Mouse (Mus musculus) neural tube, embryonic 15.5 days (tissue): Measurements from ENCODE around the gene Sema4g. TPM values are rescaled to one million over a fixed set of nuclear protein-coding genes. Genes with fewer than 3 reads are reported as not detected.
A peak's percentile ranks its signal among the peaks of the same experiment; 100 is the strongest.

Experiments
- ATAC-seq: fragments of 200-750 bp; cut with Nextera tagmentation; 2 replicates; pipeline ENCODE4 v1.8.0; 2017; ENCODE audit warnings: mild to moderate bottlenecking, moderate TSS enrichment, moderate library complexity; ENCODE audit not compliant: low FRiP score
- H3K27ac ChIP-seq: fragments of 300-500 bp; sonication (generic); replicated peaks from 2 replicates; pipeline ENCODE4 v1.5.1; 2015; ENCODE audit warnings: mild to moderate bottlenecking, inconsistent platforms
- H3K27me3 ChIP-seq: fragments of 300-500 bp; sonication (generic); replicated peaks from 2 replicates; pipeline ENCODE4 v1.6.1; 2015; ENCODE audit warnings: inconsistent platforms
- H3K36me3 ChIP-seq: fragments of 300-500 bp; sonication (generic); 2 replicates; pipeline ENCODE4 v1.6.1; 2015; ENCODE audit warnings: inconsistent platforms
- H3K4me1 ChIP-seq: fragments of 300-500 bp; sonication (generic); 2 replicates; pipeline ENCODE4 v1.6.1; 2015; ENCODE audit warnings: inconsistent platforms
- H3K4me2 ChIP-seq: fragments of 300-500 bp; sonication (generic); 2 replicates; pipeline ENCODE4 v1.6.1; 2015; ENCODE audit warnings: inconsistent platforms, mild to moderate bottlenecking, moderate library complexity
- H3K4me3 ChIP-seq: fragments of 300-500 bp; sonication (generic); replicated peaks from 2 replicates; pipeline ENCODE4 v1.5.1; 2015; ENCODE audit warnings: mild to moderate bottlenecking, inconsistent platforms
- H3K9ac ChIP-seq: fragments of 300-500 bp; sonication (generic); replicated peaks from 2 replicates; pipeline ENCODE4 v1.6.1; 2015; ENCODE audit warnings: mild to moderate bottlenecking, inconsistent platforms
- H3K9me3 ChIP-seq: fragments of 300-500 bp; sonication (generic); replicated peaks from 2 replicates; pipeline ENCODE4 v1.6.1; 2016; ENCODE audit warnings: inconsistent platforms
- WGBS: fragments of 180-500 bp; shearing (Covaris S2); methylation state at CpG from one replicate; pipeline ENCODE4 v1.1.7; 2015; ENCODE audit warnings: mixed read lengths; 5-methylcytosine and 5-hydroxymethylcytosine counted together
- polyA plus RNA-seq: library from polyadenylated mRNA; unstranded; fragments of >200 nt; fragmentation: Nextera tagmentation; extraction: Ambion mirVana; gene quantifications from 2 replicates; pipeline ENCODE4 v1.2.1, GENCODE M21; 2015

The Sema4g gene
- polyA plus RNA-seq, 1 experiment from 2014 or later = 19.4 TPM

- Histone ChIP-seq H3K27ac (peak overlapping the region; percentile 94), H3K4me2 (peak overlapping the region; percentile 82), H3K4me3 (peak overlapping the region; percentile 57), H3K9ac (peak overlapping the region; percentile 33), H3K27me3 (0 out of 2 replicates have a peak, but pooled peaks cover 3% of the 10 kb centered on the region), H3K36me3 (peaks cover 15% of the 10 kb centered on the region), H3K4me1 (peaks cover 61% of the 10 kb centered on the region), H3K9me3 (no peaks in the 10 kb centered on the region)
- ATAC-seq = 0 out of 2 replicates have a peak, but pooled peaks have one; percentile 6
- whole genome bisulfite sequencing = under 1% methylated on average over 33 of the region's 34 CpGs
These were observed 26.8 kb downstream of the Sema4g start for GRCm38 (mm10) chr19:45015518-45016281.

- H3K4me1 ChIP-seq = peaks cover 69% of the 10 kb centered on the region
- WGBS = under 1% methylated on average over 17 of the region's 18 CpGs
- H3K9me3 ChIP-seq = no peaks in the 10 kb centered on the region
- H3K27ac ChIP-seq = peak overlapping the region; percentile 94
- 0 out of 2 replicates have a peak, but pooled peaks cover 3% of the 10 kb centered on the region for H3K27me3 ChIP-seq
- peak overlapping the region; percentile 82 for H3K4me2 ChIP-seq
- peak; percentile 13 for ATAC-seq
- peaks cover 7% of the 10 kb centered on the region for H3K36me3 ChIP-seq
- peak overlapping the region; percentile 69; the same call in 1 of the 2 replicates for H3K9ac ChIP-seq
- H3K4me3 ChIP-seq = peak overlapping the region; percentile 57
These were observed 27.7 kb downstream of the Sema4g start for GRCm38 (mm10) chr19:45016341-45017215.

DNA sequence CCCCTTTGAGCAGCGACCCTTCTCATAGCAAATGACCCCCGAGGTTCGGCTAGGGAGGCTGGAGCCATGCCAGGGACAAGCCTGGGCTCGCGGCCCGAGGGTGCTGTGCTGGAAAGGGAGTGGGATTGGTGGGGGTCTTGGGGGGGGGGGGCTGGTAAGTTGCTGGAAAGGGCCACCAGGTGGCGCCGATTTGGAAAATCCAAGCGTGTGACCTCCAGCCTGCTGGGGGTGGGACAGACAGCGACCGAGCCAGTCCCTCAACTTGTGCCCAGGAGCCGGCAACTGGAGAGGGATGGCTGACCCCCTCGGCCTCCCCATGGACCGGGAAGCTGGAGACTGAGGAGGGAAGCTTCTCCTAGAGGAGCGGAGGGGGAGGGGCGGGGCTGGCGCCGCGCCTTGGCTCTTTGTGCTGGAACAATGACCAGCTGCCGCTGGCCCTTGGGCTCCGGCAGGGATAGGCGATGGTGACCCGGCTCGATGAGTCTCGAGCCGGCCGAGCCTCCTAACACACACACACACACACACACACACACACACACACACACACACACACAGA, 28.4 kb downstream of the Sema4g start:
- no peaks in the 10 kb centered on the region for H3K9me3 ChIP-seq
- peak overlapping the region; percentile 82 for H3K4me2 ChIP-seq
- ATAC-seq = peak; percentile 61
- H3K36me3 ChIP-seq = peaks cover 3% of the 10 kb centered on the region; the same call in 1 of the 2 replicates
- H3K27me3 ChIP-seq = 0 out of 2 replicates have a peak, but pooled peaks cover 3% of the 10 kb centered on the region
- peak overlapping the region; percentile 69 for H3K9ac ChIP-seq
- H3K27ac ChIP-seq = peak overlapping the region; percentile 94
- 0% methylated on average over 15 of the region's 27 CpGs for WGBS
- H3K4me1 ChIP-seq = peaks cover 71% of the 10 kb centered on the region
- peak overlapping the region; percentile 57 for H3K4me3 ChIP-seq

GRCm38 (mm10) chr19:45017909-45018308, 29.0 kb downstream of the Sema4g start:
- ATAC-seq = peak; percentile 77
- Histone ChIP-seq H3K36me3 (peaks cover 2% of the 10 kb centered on the region; the same call in 1 of the 2 replicates), H3K27me3 (0 out of 2 replicates have a peak, but pooled peaks cover 3% of the 10 kb centered on the region), H3K27ac (peak overlapping the region; percentile 94), H3K9ac (peak overlapping the region; percentile 69), H3K4me1 (peaks cover 65% of the 10 kb centered on the region), H3K9me3 (no peaks in the 10 kb centered on the region), H3K4me2 (peak overlapping the region; percentile 82), H3K4me3 (peak overlapping the region; percentile 57)
- WGBS = under 1% methylated on average over 46 of the region's 48 CpGs

DNA sequence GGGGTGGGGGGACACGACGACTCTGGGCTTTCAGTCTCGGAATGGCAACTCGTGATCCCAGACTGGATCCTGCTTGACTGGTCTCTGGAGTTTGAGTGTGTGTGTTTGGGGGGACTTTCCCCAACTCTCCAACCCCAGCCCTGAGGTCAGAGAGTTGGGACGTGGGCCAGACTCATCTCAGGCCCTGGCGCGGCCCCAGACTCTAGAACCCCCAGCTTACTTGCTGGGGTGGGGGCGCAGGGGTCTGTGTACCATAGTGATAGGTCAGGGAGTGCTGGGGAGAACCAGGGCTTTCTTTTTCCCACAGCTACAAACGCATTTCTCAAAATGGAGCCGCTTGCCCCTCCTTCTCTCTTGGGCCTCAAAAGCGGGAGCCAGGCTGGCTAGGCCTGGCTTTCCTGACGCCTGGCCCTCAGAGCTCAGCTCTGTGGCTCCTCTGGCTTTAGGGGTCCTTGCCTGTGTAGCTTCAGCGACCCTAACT, 29.5 kb downstream of the Sema4g start:
- Histone ChIP-seq H3K4me3 (peak overlapping the region; percentile 57), H3K27ac (peak overlapping the region; percentile 94), H3K4me1 (peaks cover 64% of the 10 kb centered on the region), H3K27me3 (0 out of 2 replicates have a peak, but pooled peaks cover 3% of the 10 kb centered on the region), H3K36me3 (0 out of 2 replicates have a peak, but pooled peaks cover 2% of the 10 kb centered on the region), H3K9ac (peak overlapping the region; percentile 69), H3K4me2 (peak overlapping the region; percentile 82), H3K9me3 (no peaks in the 10 kb centered on the region)
- WGBS = 0% methylated on average over 11 of the region's 13 CpGs
- ATAC-seq = no peak

GRCm38 (mm10) chr19:45020348-45020747, 31.4 kb downstream of the Sema4g start:
- H3K9ac ChIP-seq = no peak overlapping the region
- H3K27ac ChIP-seq = no peak overlapping the region
- 64% methylated on average over 6 of the region's 6 CpGs for WGBS
- no peak for ATAC-seq
- H3K4me2 ChIP-seq = peak overlapping the region; percentile 13; the same call in 1 of the 2 replicates
- H3K4me3 ChIP-seq = no peak overlapping the region
- H3K36me3 ChIP-seq = peaks cover 16% of the 10 kb centered on the region
- no peaks in the 10 kb centered on the region for H3K9me3 ChIP-seq
- peaks cover 57% of the 10 kb centered on the region for H3K4me1 ChIP-seq
- no peaks in the 10 kb centered on the region for H3K27me3 ChIP-seq

GRCm38 (mm10) chr19:45021362-45021761, 32.5 kb downstream of the Sema4g start:
- no peaks in the 10 kb centered on the region for H3K27me3 ChIP-seq
- 91% methylated on average over 15 of the region's 15 CpGs for WGBS
- H3K9me3 ChIP-seq = no peaks in the 10 kb centered on the region
- no peak for ATAC-seq
- no peak overlapping the region for H3K27ac ChIP-seq
- no peak overlapping the region for H3K9ac ChIP-seq
- H3K36me3 ChIP-seq = peaks cover 26% of the 10 kb centered on the region
- H3K4me3 ChIP-seq = no peak overlapping the region
- no peak overlapping the region for H3K4me2 ChIP-seq
- peaks cover 47% of the 10 kb centered on the region for H3K4me1 ChIP-seq

GRCm38 (mm10) chr19:45023993-45024392, 35.1 kb downstream of the Sema4g start:
- Histone ChIP-seq H3K27me3 (no peaks in the 10 kb centered on the region), H3K4me3 (no peak overlapping the region), H3K27ac (no peak overlapping the region), H3K9me3 (no peaks in the 10 kb centered on the region), H3K4me2 (no peak overlapping the region), H3K36me3 (peaks cover 35% of the 10 kb centered on the region), H3K9ac (no peak overlapping the region), H3K4me1 (peaks cover 34% of the 10 kb centered on the region)
- WGBS = 87% methylated on average over 11 of the region's 11 CpGs
- ATAC-seq = no peak

- Histone ChIP-seq H3K27me3 (no peaks in the 10 kb centered on the region), H3K4me2 (no peak overlapping the region), H3K4me3 (no peak overlapping the region), H3K9ac (no peak overlapping the region), H3K4me1 (peaks cover 27% of the 10 kb centered on the region), H3K36me3 (peaks cover 35% of the 10 kb centered on the region), H3K9me3 (no peaks in the 10 kb centered on the region), H3K27ac (no peak overlapping the region)
- 88% methylated on average over 20 of the region's 20 CpGs for WGBS
- no peak for ATAC-seq
These were observed 35.9 kb downstream of the Sema4g start for GRCm38 (mm10) chr19:45024775-45025174.

DNA sequence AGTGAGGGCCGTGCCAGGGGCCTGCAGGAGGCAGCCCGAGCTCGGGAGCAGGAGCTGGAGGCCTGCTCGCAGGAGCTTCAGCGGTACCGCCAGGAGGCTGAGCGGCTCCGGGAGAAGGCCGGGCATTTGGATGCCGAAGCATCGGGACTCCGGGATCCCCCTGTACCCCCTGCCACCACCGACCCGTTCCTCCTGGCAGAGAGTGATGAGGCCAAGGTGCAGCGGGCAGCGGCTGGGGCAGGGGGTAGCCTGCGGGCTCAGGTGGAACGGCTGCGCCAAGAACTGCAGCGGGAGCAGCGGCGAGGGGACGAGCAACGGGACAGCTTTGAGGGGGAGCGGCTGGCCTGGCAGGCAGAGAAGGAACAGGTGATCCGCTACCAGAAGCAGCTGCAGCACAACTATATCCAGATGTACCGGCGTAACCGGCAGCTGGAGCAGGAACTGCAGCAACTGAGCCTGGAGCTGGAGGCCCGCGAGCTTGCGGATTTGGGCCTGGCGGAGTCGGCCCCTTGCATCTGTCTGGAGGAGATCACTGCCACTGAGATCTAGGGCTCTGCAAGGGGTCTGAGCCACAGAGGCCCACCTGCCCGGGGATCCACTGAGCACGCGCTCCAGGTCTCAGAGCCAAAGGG, 37.2 kb downstream of the Sema4g start:
- no peak for ATAC-seq
- no peaks in the 10 kb centered on the region for H3K9me3 ChIP-seq
- H3K4me2 ChIP-seq = no peak overlapping the region
- no peak overlapping the region for H3K4me3 ChIP-seq
- H3K27ac ChIP-seq = no peak overlapping the region
- WGBS = 93% methylated on average over 37 of the region's 37 CpGs
- peaks cover 24% of the 10 kb centered on the region for H3K4me1 ChIP-seq
- H3K9ac ChIP-seq = no peak overlapping the region
- no peaks in the 10 kb centered on the region for H3K27me3 ChIP-seq
- peaks cover 35% of the 10 kb centered on the region for H3K36me3 ChIP-seq
